Mouse (Mus musculus) liver, embryonic 14.5 days (tissue): ENCODE measurements around the gene Krtap16-1.

Source experiments
- CTCF ChIP-seq: IDR thresholded peaks from 2 replicates; pipeline ENCODE4 v1.5.1; 2016; ENCODE audit warnings: antibody characterized with exemption, low read depth, control low read depth
- EP300 ChIP-seq: IDR thresholded peaks from 2 replicates; pipeline ENCODE4 v1.6.1; 2016; ENCODE audit warnings: antibody characterized with exemption, low read depth

GRCm38 (mm10) chr11:100021438-100021837, 35.0 kb upstream of the Krtap16-1 start:
- TF ChIP-seq EP300 (no peak), CTCF (no peak)
